Mouse (Mus musculus) CH12.LX (cell line): ENCODE measurements around the gene Smg6. TPM values are rescaled to one million over a fixed set of nuclear protein-coding genes. Genes with fewer than 3 reads are reported as not detected.

ENCODE experiments used
- DNase-seq: peaks from one replicate; pipeline ENCODE4 v3.0.0-alpha.2; 2013; ENCODE audit errors: extremely low read depth
- H3K27ac ChIP-seq: 2 replicates; pipeline ENCODE4 v1.5.1; 2012; ENCODE audit warnings: low read depth, mild to moderate bottlenecking, control low read depth, moderate library complexity; ENCODE audit not compliant: insufficient read depth
- H3K27me3 ChIP-seq: replicated peaks from 2 replicates; pipeline ENCODE3; 2012; ENCODE audit warnings: inconsistent platforms
- H3K36me3 ChIP-seq, 2 experiments: replicated peaks in 1 of 2; 2 replicates each; pipeline versions ENCODE3 to v1.6.1; 2012; ENCODE audit warnings: inconsistent platforms in 1 of 2, low read length in 1 of 2, mild to moderate bottlenecking in 1 of 2, mixed read lengths in 1 of 2, moderate library complexity in 1 of 2; ENCODE audit not compliant: control insufficient read depth in 1 of 2, insufficient read depth in 1 of 2
- H3K4me1 ChIP-seq, 2 experiments: 2 replicates each; pipeline ENCODE4 v1.6.1; 2012; ENCODE audit warnings: inconsistent platforms in 1 of 2, moderate library complexity in 1 of 2; ENCODE audit not compliant: insufficient read depth in 2 of 2, control insufficient read depth in 1 of 2
- H3K4me2 ChIP-seq: 2 replicates; pipeline ENCODE4 v1.6.1; 2012; ENCODE audit warnings: low read depth, mild to moderate bottlenecking, control low read depth; ENCODE audit not compliant: poor library complexity, insufficient read depth, severe bottlenecking
- H3K4me3 ChIP-seq, 3 experiments: fragments of 150-350 bp in 1 of 3; sonication (generic) in 1 of 3; replicated peaks in 1 of 3; 2 replicates each; pipeline versions ENCODE3 to v1.5.1; 2011 to 2012; ENCODE audit warnings: low read depth in 2 of 3, low read length in 2 of 3, mild to moderate bottlenecking in 2 of 3, moderate library complexity in 2 of 3, control low read depth in 1 of 3, improper control_type of control experiment in 1 of 3, inconsistent platforms in 1 of 3, mixed read lengths in 1 of 3; ENCODE audit not compliant: poor library complexity in 1 of 3
- H3K79me2 ChIP-seq: replicated peaks from 2 replicates; pipeline ENCODE4 v1.6.1; 2012; ENCODE audit warnings: mild to moderate bottlenecking, moderate library complexity; ENCODE audit not compliant: control insufficient read depth, poor library complexity, insufficient read depth, severe bottlenecking; ENCODE audit errors: extremely low read depth
- H3K9ac ChIP-seq: 2 replicates; pipeline ENCODE4 v1.6.1; 2012; ENCODE audit warnings: low read depth, mild to moderate bottlenecking, control low read depth, moderate library complexity; ENCODE audit not compliant: insufficient read depth
- H3K9me3 ChIP-seq: replicated peaks from 2 replicates; pipeline ENCODE3; 2012; ENCODE audit warnings: low read length, inconsistent platforms, mixed read lengths
- BHLHE40 ChIP-seq: IDR thresholded peaks from 2 replicates; pipeline ENCODE4 v1.6.1; 2011; ENCODE audit warnings: mild to moderate bottlenecking, low read depth, low read length, improper control_type of control experiment
- CHD1 ChIP-seq: IDR thresholded peaks from 2 replicates; pipeline ENCODE4 v1.6.1; 2012; ENCODE audit warnings: low read depth, low read length, improper control_type of control experiment, inconsistent platforms
- CHD2 ChIP-seq: IDR thresholded peaks from 2 replicates; pipeline ENCODE4 v1.6.1; 2011; ENCODE audit warnings: low read length, improper control_type of control experiment
- CTCF ChIP-seq, 2 experiments: IDR thresholded peaks in 1 of 2; conservative IDR thresholded peaks in 1 of 2; 2 replicates each; pipeline ENCODE4 v1.5.1; 2011 to 2012; ENCODE audit warnings: low read depth in 2 of 2, low read length in 2 of 2, improper control_type of control experiment in 1 of 2, inconsistent platforms in 1 of 2, mild to moderate bottlenecking in 1 of 2, moderate library complexity in 1 of 2
- E2F4 ChIP-seq: IDR thresholded peaks from 2 replicates; pipeline ENCODE4 v1.6.1; 2011; ENCODE audit warnings: low read depth, low read length, improper control_type of control experiment; ENCODE audit not compliant: insufficient replicate concordance
- ELF1 ChIP-seq: IDR thresholded peaks from 2 replicates; pipeline ENCODE4 v1.6.1; 2014; ENCODE audit warnings: low read depth, mild to moderate bottlenecking, inconsistent platforms, low read length, improper control_type of control experiment
- EP300 ChIP-seq: IDR thresholded peaks from 2 replicates; pipeline ENCODE4 v1.6.1; 2011; ENCODE audit warnings: low read length, improper control_type of control experiment
- ETS1 ChIP-seq: conservative IDR thresholded peaks from 2 replicates; pipeline ENCODE4 v1.6.1; 2012; ENCODE audit warnings: low read depth, mild to moderate bottlenecking, inconsistent platforms, low read length, improper control_type of control experiment, moderate library complexity
- GABPA ChIP-seq: IDR thresholded peaks from 2 replicates; pipeline ENCODE4 v1.6.1; 2012; ENCODE audit warnings: low read depth, low read length, improper control_type of control experiment, inconsistent platforms; ENCODE audit not compliant: insufficient replicate concordance
- HCFC1 ChIP-seq: IDR thresholded peaks from 2 replicates; pipeline ENCODE4 v1.6.1; 2012; ENCODE audit warnings: low read depth, mild to moderate bottlenecking, inconsistent platforms, low read length, improper control_type of control experiment
- IRF4 ChIP-seq: IDR thresholded peaks from 2 replicates; pipeline ENCODE4 v1.6.1; 2014; ENCODE audit warnings: low read depth, mild to moderate bottlenecking, inconsistent platforms, low read length, improper control_type of control experiment
- JUN ChIP-seq: IDR thresholded peaks from 2 replicates; pipeline ENCODE4 v1.6.1; 2011; ENCODE audit warnings: low read depth, mild to moderate bottlenecking, low read length, improper control_type of control experiment, moderate library complexity; ENCODE audit not compliant: insufficient read depth
- JUND ChIP-seq: conservative IDR thresholded peaks from 2 replicates; pipeline ENCODE4 v1.6.1; 2011; ENCODE audit warnings: low read depth, low read length, improper control_type of control experiment
- KAT2A ChIP-seq: IDR thresholded peaks from 2 replicates; pipeline ENCODE4 v1.6.1; 2012; ENCODE audit warnings: low read length, improper control_type of control experiment, inconsistent platforms; ENCODE audit not compliant: insufficient replicate concordance
- MAFK ChIP-seq: IDR thresholded peaks from 2 replicates; pipeline ENCODE4 v1.6.1; 2011; ENCODE audit warnings: low read length, improper control_type of control experiment; ENCODE audit not compliant: insufficient replicate concordance
- MAX ChIP-seq: IDR thresholded peaks from 2 replicates; pipeline ENCODE4 v1.6.1; 2011; ENCODE audit warnings: low read length, improper control_type of control experiment
- MAZ ChIP-seq: IDR thresholded peaks from 2 replicates; pipeline ENCODE4 v1.6.1; 2012; ENCODE audit warnings: low read depth, mild to moderate bottlenecking, inconsistent platforms, low read length, improper control_type of control experiment, moderate library complexity
- MEF2A ChIP-seq: IDR thresholded peaks from 2 replicates; pipeline ENCODE4 v1.6.1; 2014; ENCODE audit warnings: low read depth, mild to moderate bottlenecking, inconsistent platforms, low read length, improper control_type of control experiment, borderline replicate concordance
- MXI1 ChIP-seq: IDR thresholded peaks from 2 replicates; pipeline ENCODE4 v1.6.1; 2011; ENCODE audit warnings: mild to moderate bottlenecking, low read depth, low read length, improper control_type of control experiment
- MYC ChIP-seq: IDR thresholded peaks from 2 replicates; pipeline ENCODE4 v1.6.1; 2011; ENCODE audit warnings: low read depth, mild to moderate bottlenecking, improper control_type of control experiment, low read length
- NELFE ChIP-seq: IDR thresholded peaks from 2 replicates; pipeline ENCODE4 v1.6.1; 2011; ENCODE audit warnings: low read depth, low read length, improper control_type of control experiment
- NRF1 ChIP-seq: IDR thresholded peaks from 2 replicates; pipeline ENCODE4 v1.6.1; 2014; ENCODE audit warnings: low read depth, mild to moderate bottlenecking, inconsistent platforms, low read length, improper control_type of control experiment, moderate library complexity
- PAX5 ChIP-seq: IDR thresholded peaks from 2 replicates; pipeline ENCODE4 v1.6.1; 2012; ENCODE audit warnings: low read length, inconsistent platforms, mixed read lengths
- POLR2A ChIP-seq: IDR thresholded peaks from 2 replicates; pipeline ENCODE4 v1.6.1; 2011; ENCODE audit warnings: low read depth, mild to moderate bottlenecking, improper control_type of control experiment, low read length
- POLR2AphosphoS2 ChIP-seq: IDR thresholded peaks from 2 replicates; pipeline ENCODE4 v1.6.1; 2011; ENCODE audit warnings: low read depth, low read length, improper control_type of control experiment
- RAD21 ChIP-seq: IDR thresholded peaks from 2 replicates; pipeline ENCODE4 v1.6.1; 2011; ENCODE audit warnings: low read depth, mild to moderate bottlenecking, low read length, improper control_type of control experiment, moderate library complexity
- RCOR1 ChIP-seq: conservative IDR thresholded peaks from 2 replicates; pipeline ENCODE4 v1.6.1; 2012; ENCODE audit warnings: low read depth, mild to moderate bottlenecking, inconsistent platforms, low read length, improper control_type of control experiment
- SIN3A ChIP-seq: IDR thresholded peaks from 2 replicates; pipeline ENCODE4 v1.6.1; 2012; ENCODE audit warnings: low read length, improper control_type of control experiment, inconsistent platforms
- SMC3 ChIP-seq: IDR thresholded peaks from 2 replicates; pipeline ENCODE4 v1.6.1; 2011; ENCODE audit warnings: low read depth, low read length, improper control_type of control experiment
- TBP ChIP-seq: conservative IDR thresholded peaks from 2 replicates; pipeline ENCODE4 v1.6.1; 2011; ENCODE audit warnings: low read depth, low read length, improper control_type of control experiment
- TCF12 ChIP-seq: IDR thresholded peaks from 2 replicates; pipeline ENCODE4 v1.6.1; 2014; ENCODE audit warnings: low read depth, mild to moderate bottlenecking, inconsistent platforms, low read length, improper control_type of control experiment
- UBTF ChIP-seq: IDR thresholded peaks from 2 replicates; pipeline ENCODE4 v1.6.1; 2012; ENCODE audit warnings: low read depth, mild to moderate bottlenecking, inconsistent platforms, low read length, improper control_type of control experiment, moderate library complexity
- USF1 ChIP-seq: IDR thresholded peaks from 2 replicates; pipeline ENCODE4 v1.6.1; 2014; ENCODE audit warnings: low read depth, mild to moderate bottlenecking, inconsistent platforms, low read length, improper control_type of control experiment
- USF2 ChIP-seq: conservative IDR thresholded peaks from 2 replicates; pipeline ENCODE4 v1.6.1; 2011; ENCODE audit warnings: low read depth, low read length, improper control_type of control experiment
- ZC3H11A ChIP-seq: IDR thresholded peaks from 2 replicates; pipeline ENCODE4 v1.6.1; 2012; ENCODE audit warnings: low read depth, mild to moderate bottlenecking, inconsistent platforms, low read length, improper control_type of control experiment
- ZKSCAN1 ChIP-seq: IDR thresholded peaks from 2 replicates; pipeline ENCODE4 v1.6.1; 2012; ENCODE audit warnings: low read depth, inconsistent platforms, low read length, improper control_type of control experiment, borderline replicate concordance
- ZMIZ1 ChIP-seq: IDR thresholded peaks from 2 replicates; pipeline ENCODE4 v1.6.1; 2012; ENCODE audit warnings: low read depth, mild to moderate bottlenecking, inconsistent platforms, low read length, improper control_type of control experiment
- ZNF384 ChIP-seq: IDR thresholded peaks from 2 replicates; pipeline ENCODE4 v1.6.1; 2012; ENCODE audit warnings: low read depth, low read length, improper control_type of control experiment, inconsistent platforms
- dilution Hi-C: fragments of 300-500 bp; cut with MboI; formaldehyde crosslinking; loops from 2 replicates; pipeline ENCODE4 v1.14.3; 2020; ENCODE audit warnings: low sequenced_read_pairs; ENCODE audit not compliant: extremely low pct_unique_long_range_greater_than_20kb, extremely low pct_ligation_motif_present
- in situ Hi-C: fragments of 300-500 bp; cut with MboI; formaldehyde crosslinking; loops from 3 replicates; pipeline ENCODE4 v1.14.3; 2019; ENCODE audit warnings: low sequenced_read_pairs, low pct_ligation_motif_present, low pct_unique_long_range_greater_than_20kb, mixed read lengths
- polyA plus RNA-seq: library from polyadenylated mRNA; unstranded; fragments of >175 nt; gene quantifications from 2 replicates; pipeline ENCODE4 v1.2.1, GENCODE M21; 2012; ENCODE audit warnings: low read depth; ENCODE audit not compliant: insufficient read length
- total RNA-seq, 2 experiments: library from RNA; depleted of rRNA; stranded (reverse); fragments of 300-350 nt in 1 of 2; fragments of >200 nt in 1 of 2; gene quantifications; 2 replicates each; pipeline ENCODE4 v1.2.3; 2012 to 2014

Gene Smg6
- total RNA-seq (2012; rRNA removed) (12.0 and 12.1 TPM in 2 replicates), total RNA-seq (2014; rRNA removed) (8.0 and 9.0 TPM in 2 replicates), polyA plus RNA-seq (14.8 and 18.5 TPM in 2 replicates)

GRCm38 (mm10) chr11:74925577-74926387 is at the start of gene Smg6, which contains the start of gene Srr:
Gene Smg6 (plus strand): TSS chr11:74925823.
Gene Srr (minus strand): TSS chr11:74925948.
- H3K4me3 ChIP-seq = peak within 1 kb of the TSS; percentile 78 to 95 (median 93)
- H3K36me3 ChIP-seq = peaks cover 7 to 31% of the 10 kb centered on the region in 2 experiments
- no peaks in the 10 kb centered on the region for H3K9me3 ChIP-seq
- peak within 1 kb of the TSS; percentile 98 for H3K9ac ChIP-seq
- TF ChIP-seq USF2 (no peak), ELF1 (peak; percentile 67), MXI1 (peak; percentile 28; the same call in 1 of the 2 replicates), ZMIZ1 (peak; percentile 59; the same call in 1 of the 2 replicates), MAFK (no peak), MEF2A (no peak), JUN (no peak), ZNF384 (no peak), PAX5 (no peak), MAX (peak; percentile 81), ZC3H11A (no peak), CHD2 (peak; percentile 30; the same call in 1 of the 2 replicates), ETS1 (no peak; the same call in none of the 2 replicates), CHD1 (no peak; the same call in 1 of the 2 replicates), POLR2A (peak; percentile 92), RAD21 (no peak), RCOR1 (no peak), JUND (no peak), EP300 (peak; percentile 26; the same call in 1 of the 2 replicates), MYC (peak; percentile 51; the same call in 1 of the 2 replicates), GABPA (no peak; the same call in 1 of the 2 replicates), SMC3 (no peak), NELFE (peak; percentile 97), SIN3A (peak; percentile 78), KAT2A (no peak), UBTF (no peak), POLR2AphosphoS2 (0 out of 2 replicates have a peak, but pooled peaks have one; percentile 39), ZKSCAN1 (no peak; the same call in 1 of the 2 replicates), NRF1 (peak; percentile 95), HCFC1 (peak; percentile 86), IRF4 (peak; percentile 44; the same call in 1 of the 2 replicates), E2F4 (no peak), BHLHE40 (peak; percentile 79; the same call in 1 of the 2 replicates), USF1 (no peak), CTCF (conservative IDR thresholded peaks at IDR 0.05 in 1 of 2, IDR thresholded peaks at IDR 0.05 in 1 of 2; ENCODE audit: low read depth in 2 of 2, low read length in 2 of 2) (no peak), TBP (no peak), TCF12 (peak; percentile 77), MAZ (peak; percentile 98)
- H3K27me3 ChIP-seq = no peaks in the 10 kb centered on the region
- DNase-seq = peak; percentile 99
- dilution Hi-C loops = no loop called here
- in situ Hi-C loops = no loop called here
- H3K4me2 ChIP-seq = peak within 1 kb of the TSS; percentile 99
- H3K4me1 ChIP-seq = peaks cover 0 to 24% of the 10 kb centered on the region in 2 experiments; a peak in 2 of 4 replicates
- H3K27ac ChIP-seq = peak within 1 kb of the TSS; percentile 96
- peaks cover 47% of the 10 kb centered on the region for H3K79me2 ChIP-seq
